Mouse (Mus musculus) heart, embryonic 12.5 days (tissue): ENCODE data around the gene 1700113H08Rik. TPM values are rescaled to one million over a fixed set of nuclear protein-coding genes. Genes with fewer than 3 reads are reported as not detected.

ENCODE experiments used
- polyA plus RNA-seq: library from polyadenylated mRNA; unstranded; fragments of >200 nt; fragmentation: Nextera tagmentation; extraction: Ambion mirVana; gene quantifications from 2 replicates; pipeline ENCODE4 v1.2.1, GENCODE M21; 2016

The 1700113H08Rik gene
- polyA plus RNA-seq, 1 experiment from 2014 or later: not detected

Other genes starting within 250 kb of the 1700113H08Rik start
- 0.42 and 0.84 TPM in 2 replicates for gene Stab2, start 50.0 kb upstream of the 1700113H08Rik start, polyA plus RNA-seq